ENCODE assay signal across 8 mouse cellular contexts in genomic region chr12:73908274-73909012, GRCm38 (mm10). TPM values are rescaled to one million over a fixed set of nuclear protein-coding genes. Genes with fewer than 3 reads are reported as not detected.
A peak's percentile ranks its signal among the peaks of the same experiment; 100 is the strongest.
DNase-seq lines count a peak whose midpoint lies in the region; ATAC-seq and TF ChIP-seq lines count a peak whose summit lies in the region.

No protein-coding gene starts in this region.

- no peaks in the 10 kb centered on the region; the same call in 1 of the 2 replicates for H3K4me1 ChIP-seq in forebrain, embryonic 11.5 days (replicated peaks; ENCODE audit: control insufficient read depth, insufficient read depth, low read length)
- H3K4me1 ChIP-seq in heart, embryonic 15.5 days (replicated peaks) = peaks cover 10% of the 10 kb centered on the region
- peaks cover 14% of the 10 kb centered on the region for H3K4me1 ChIP-seq in liver, embryonic 15.5 days (replicated peaks)
- H3K4me1 ChIP-seq in neural tube, embryonic 11.5 days (ENCODE audit: control insufficient read depth, insufficient read depth, low read length) = peaks cover 5% of the 10 kb centered on the region; the same call in 1 of the 2 replicates
- H3K4me1 ChIP-seq in testis, adult 2 months (ENCODE audit: control insufficient read depth, insufficient read depth, low read length) = peaks cover 2% of the 10 kb centered on the region; the same call in 1 of the 2 replicates

- ATAC-seq in forebrain, embryonic 11.5 days (replicated peaks; ENCODE audit: low FRiP score) = peak; percentile 75
- peak; percentile 52 for ATAC-seq in heart, embryonic 15.5 days (replicated peaks; ENCODE audit: insufficient number of reproducible peaks, insufficient read depth, low FRiP score, low read depth)
- peak; percentile 21 for ATAC-seq in liver, embryonic 15.5 days (ENCODE audit: insufficient read depth)
- ATAC-seq in neural tube, embryonic 11.5 days (ENCODE audit: insufficient read depth, low FRiP score, low TSS enrichment) = peak; percentile 83

- H3K9me3 ChIP-seq in forebrain, embryonic 11.5 days (ENCODE audit: control insufficient read depth, low read length) = no peaks in the 10 kb centered on the region
- no peaks in the 10 kb centered on the region for H3K9me3 ChIP-seq in heart, embryonic 15.5 days (replicated peaks)
- no peaks in the 10 kb centered on the region for H3K9me3 ChIP-seq in liver, embryonic 15.5 days (replicated peaks)
- no peaks in the 10 kb centered on the region for H3K9me3 ChIP-seq in neural tube, embryonic 11.5 days (ENCODE audit: control insufficient read depth, low read length)

- H3K4me2 ChIP-seq in forebrain, embryonic 11.5 days (ENCODE audit: low read depth, low read length, severe bottlenecking) = peak overlapping the region; percentile 56
- peak overlapping the region; percentile 56 for H3K4me2 ChIP-seq in heart, embryonic 15.5 days
- peak overlapping the region; percentile 86 for H3K4me2 ChIP-seq in liver, embryonic 15.5 days
- peak overlapping the region; percentile 65 for H3K4me2 ChIP-seq in neural tube, embryonic 11.5 days (ENCODE audit: low read depth)

- no peak for TF ChIP-seq POLR2A in testis, adult 2 months (IDR thresholded peaks at IDR 0.05; ENCODE audit: control insufficient read depth, low read depth, low read length)

- no peaks in the 10 kb centered on the region for H3K36me3 ChIP-seq in forebrain, embryonic 11.5 days (ENCODE audit: control insufficient read depth, insufficient read depth, low read length)
- no peaks in the 10 kb centered on the region for H3K36me3 ChIP-seq in heart, embryonic 15.5 days
- H3K36me3 ChIP-seq in liver, embryonic 15.5 days (replicated peaks) = no peaks in the 10 kb centered on the region
- H3K36me3 ChIP-seq in neural tube, embryonic 11.5 days (ENCODE audit: control insufficient read depth, insufficient read depth, low read length) = no peaks in the 10 kb centered on the region
- H3K36me3 ChIP-seq in testis, adult 2 months (ENCODE audit: control insufficient read depth, insufficient read depth, low read length) = no peaks in the 10 kb centered on the region

- H3K9ac ChIP-seq in forebrain, embryonic 11.5 days (ENCODE audit: low read length) = peak overlapping the region; percentile 99
- H3K9ac ChIP-seq in heart, embryonic 15.5 days = peak overlapping the region; percentile 99
- peak overlapping the region; percentile 84 for H3K9ac ChIP-seq in liver, embryonic 15.5 days
- peak overlapping the region; percentile 99 for H3K9ac ChIP-seq in neural tube, embryonic 11.5 days (ENCODE audit: low read length)

- peak overlapping the region; percentile 98 for H3K27ac ChIP-seq in forebrain, embryonic 11.5 days (ENCODE audit: low read depth, low read length)
- H3K27ac ChIP-seq in heart, embryonic 15.5 days = peak overlapping the region; percentile 99
- peak overlapping the region; percentile 87 for H3K27ac ChIP-seq in liver, embryonic 15.5 days (replicated peaks)
- peak overlapping the region; percentile 98 for H3K27ac ChIP-seq in neural tube, embryonic 11.5 days (ENCODE audit: low read depth, low read length)
- H3K27ac ChIP-seq in testis, adult 2 months (ENCODE audit: control insufficient read depth, insufficient read depth, low read depth, low read length) = peak overlapping the region; percentile 85

- H3K27me3 ChIP-seq in forebrain, embryonic 11.5 days (ENCODE audit: control insufficient read depth, insufficient read depth, low read length) = no peaks in the 10 kb centered on the region
- no peaks in the 10 kb centered on the region for H3K27me3 ChIP-seq in heart, embryonic 15.5 days
- H3K27me3 ChIP-seq in liver, embryonic 15.5 days = no peaks in the 10 kb centered on the region
- no peaks in the 10 kb centered on the region for H3K27me3 ChIP-seq in neural tube, embryonic 11.5 days (ENCODE audit: control insufficient read depth, insufficient read depth, low read length)
- H3K27me3 ChIP-seq in testis, adult 2 months (ENCODE audit: control insufficient read depth, insufficient read depth, low read length) = no peaks in the 10 kb centered on the region

- H3K4me3 ChIP-seq in forebrain, embryonic 11.5 days (ENCODE audit: low read depth, low read length) = peak overlapping the region; percentile 92
- H3K4me3 ChIP-seq in heart, embryonic 15.5 days = peak overlapping the region; percentile 94
- H3K4me3 ChIP-seq in liver, embryonic 15.5 days (replicated peaks) = peak overlapping the region; percentile 83
- H3K4me3 ChIP-seq in neural tube, embryonic 11.5 days (ENCODE audit: low read depth, low read length) = peak overlapping the region; percentile 81
- peak overlapping the region; percentile 92 for H3K4me3 ChIP-seq in testis, adult 2 months (ENCODE audit: control insufficient read depth, low read depth, low read length)

- under 1% methylated on average over 70 of the region's 76 CpGs for WGBS in forebrain, embryonic 11.5 days
- WGBS in heart, embryonic 15.5 days = under 1% methylated on average over 62 of the region's 76 CpGs
- under 1% methylated on average over 73 of the region's 76 CpGs for WGBS in liver, embryonic 15.5 days (ENCODE audit: insufficient replicate concordance)
- 2% methylated on average over 42 of the region's 76 CpGs for WGBS in neural tube, embryonic 11.5 days

- peak; percentile 79 for DNase-seq in CD4-positive, CD25-positive, alpha-beta regulatory T cell, adult 2 months (ENCODE audit: low read depth, low spot score)
- peak; percentile 18 for DNase-seq in brain, embryonic 18.5 days (ENCODE audit: low read depth, low spot score)
- peak; percentile 83 for DNase-seq in forebrain, embryonic 11.5 days (ENCODE audit: low spot score)
- peak; percentile 63 to 84 for DNase-seq in kidney, postnatal 25 days
- peak; percentile 81 for DNase-seq in neural tube, embryonic 11.5 days (ENCODE audit: low spot score)

- TF ChIP-seq CTCF in testis, adult 2 months (IDR thresholded peaks at IDR 0.05; ENCODE audit: control insufficient read depth, insufficient read depth, insufficient replicate concordance, low read depth, low read length) = no peak

RNA-seq across cellular contexts. Expression of gene Hif1a, which starts 7.3 kb away (rescaled TPM):
- polyA plus RNA-seq in forebrain, embryonic 11.5 days (2014; fragmentation: Nextera tagmentation; extraction: Ambion mirVana) = 124 and 130 TPM in 2 replicates
- 100 and 105 TPM in 2 replicates for polyA plus RNA-seq in heart, embryonic 15.5 days (2015; fragmentation: Nextera tagmentation; extraction: Ambion mirVana)
- 13.9 and 15.0 TPM in 2 replicates for polyA plus RNA-seq in liver, embryonic 15.5 days (2015; fragmentation: Nextera tagmentation; extraction: Ambion mirVana)
- 126 and 130 TPM in 2 replicates for polyA plus RNA-seq in neural tube, embryonic 11.5 days (2014; fragmentation: Nextera tagmentation; extraction: Ambion mirVana)
- polyA plus RNA-seq in testis, adult 2 months (2012; rRNA removed) = 4.7 and 5.6 TPM in 2 replicates

RNA-seq across cellular contexts. Expression of gene Gm49321, which starts 29.0 kb away (rescaled TPM):
- polyA plus RNA-seq in forebrain, embryonic 11.5 days (2014; fragmentation: Nextera tagmentation; extraction: Ambion mirVana) = 15.3 and 19.5 TPM in 2 replicates
- polyA plus RNA-seq in heart, embryonic 15.5 days (2015; fragmentation: Nextera tagmentation; extraction: Ambion mirVana) = 7.3 and 14.4 TPM in 2 replicates
- polyA plus RNA-seq in liver, embryonic 15.5 days (2015; fragmentation: Nextera tagmentation; extraction: Ambion mirVana) = 2.9 and 3.7 TPM in 2 replicates
- polyA plus RNA-seq in neural tube, embryonic 11.5 days (2014; fragmentation: Nextera tagmentation; extraction: Ambion mirVana) = 13.0 and 18.3 TPM in 2 replicates
- 0.70 TPM in 1 of 2 replicates, not detected in the other for polyA plus RNA-seq in testis, adult 2 months (2012; rRNA removed)

RNA-seq across cellular contexts. Expression of gene Snapc1, which starts 55.8 kb away (rescaled TPM):
- 25.4 and 27.9 TPM in 2 replicates for polyA plus RNA-seq in forebrain, embryonic 11.5 days (2014; fragmentation: Nextera tagmentation; extraction: Ambion mirVana)
- 14.8 and 15.2 TPM in 2 replicates for polyA plus RNA-seq in heart, embryonic 15.5 days (2015; fragmentation: Nextera tagmentation; extraction: Ambion mirVana)
- 3.6 and 5.0 TPM in 2 replicates for polyA plus RNA-seq in liver, embryonic 15.5 days (2015; fragmentation: Nextera tagmentation; extraction: Ambion mirVana)
- polyA plus RNA-seq in neural tube, embryonic 11.5 days (2014; fragmentation: Nextera tagmentation; extraction: Ambion mirVana) = 24.6 and 29.9 TPM in 2 replicates
- 6.9 and 7.1 TPM in 2 replicates for polyA plus RNA-seq in testis, adult 2 months (2012; rRNA removed)

Comparison
In these comparisons a context has a peak if more than half of its experiments do, and no peak if none do; other contexts are left out.
1. Peak in every context shown above with its lines: DNase-seq, ATAC-seq, H3K4me3 ChIP-seq and H3K27ac ChIP-seq.
2. DNase-seq: peak in every context shown above with its lines; median percentile 83 in forebrain, embryonic 11.5 days; 81 in neural tube, embryonic 11.5 days; 79 in CD4-positive, CD25-positive, alpha-beta regulatory T cell, adult 2 months; 74 in kidney, postnatal 25 days; 18 in brain, embryonic 18.5 days.
3. ATAC-seq: peak in every context shown above with its lines; median percentile 83 in neural tube, embryonic 11.5 days; 75 in forebrain, embryonic 11.5 days; 52 in heart, embryonic 15.5 days; 21 in liver, embryonic 15.5 days.